Mouse (Mus musculus): ENCODE measurements around the gene Rnf113a1.

GRCm38 (mm10) chrX:37163115-37163514, 27.9 kb upstream of the Rnf113a1 start:
- TF ChIP-seq POLR2A (IDR thresholded peaks at IDR 0.05; ENCODE audit: extremely low read depth, insufficient read depth, low read length) (no peak), CTCF (IDR thresholded peaks at IDR 0.05; ENCODE audit: low read depth, low read length) (no peak)
